Mouse (Mus musculus) kidney, embryonic 16.5 days (tissue): ENCODE results near the gene D6Ertd527e. TPM values are rescaled to one million over a fixed set of nuclear protein-coding genes. Genes with fewer than 3 reads are reported as not detected.

ENCODE experiments used
- ATAC-seq: fragments of 200-750 bp; cut with Nextera tagmentation; 2 replicates; pipeline ENCODE4 v1.8.0; 2017; ENCODE audit warnings: moderate TSS enrichment; ENCODE audit not compliant: low FRiP score, low TSS enrichment
- H3K27ac ChIP-seq: fragments of 300-500 bp; sonication (generic); 2 replicates; pipeline ENCODE4 v1.5.1; 2014; ENCODE audit warnings: low read length
- H3K27me3 ChIP-seq: fragments of 300-500 bp; sonication (generic); 2 replicates; pipeline ENCODE4 v1.6.1; 2014; ENCODE audit warnings: low read length, control low read depth, mixed read lengths; ENCODE audit not compliant: insufficient read depth
- H3K36me3 ChIP-seq: fragments of 300-500 bp; sonication (generic); 2 replicates; pipeline ENCODE4 v1.6.1; 2014; ENCODE audit warnings: low read length, control low read depth, mixed read lengths; ENCODE audit not compliant: insufficient read depth
- H3K4me1 ChIP-seq: fragments of 300-500 bp; sonication (generic); 2 replicates; pipeline ENCODE4 v1.6.1; 2014; ENCODE audit warnings: low read length, control low read depth, mixed read lengths; ENCODE audit not compliant: insufficient read depth
- H3K4me2 ChIP-seq: fragments of 300-500 bp; sonication (generic); replicated peaks from 2 replicates; pipeline ENCODE4 v1.6.1; 2014; ENCODE audit warnings: low read depth, low read length
- H3K4me3 ChIP-seq: fragments of 300-500 bp; sonication (generic); 2 replicates; pipeline ENCODE4 v1.5.1; 2014; ENCODE audit warnings: mild to moderate bottlenecking, low read length
- H3K9ac ChIP-seq: fragments of 300-500 bp; sonication (generic); replicated peaks from 2 replicates; pipeline ENCODE4 v1.6.1; 2014; ENCODE audit warnings: low read length
- H3K9me3 ChIP-seq: fragments of 300-500 bp; sonication (generic); 2 replicates; pipeline ENCODE4 v1.6.1; 2016; ENCODE audit warnings: low read length, control low read depth
- WGBS: fragments of 180-500 bp; shearing (Covaris S2); extraction: QIAGEN DNeasy Blood & Tissue Kit; methylation state at CpG from one replicate; pipeline ENCODE4 v1.1.7; 2014; 5-methylcytosine and 5-hydroxymethylcytosine counted together
- polyA plus RNA-seq: library from polyadenylated mRNA; unstranded; fragments of >200 nt; fragmentation: Nextera tagmentation; extraction: Ambion mirVana; gene quantifications from 2 replicates; pipeline ENCODE4 v1.2.1, GENCODE M21; 2015

The D6Ertd527e gene
- polyA plus RNA-seq, 1 experiment from 2014 or later, result 0.39 TPM

GRCm38 (mm10) chr6:87142239-87142638, 37.7 kb downstream of the D6Ertd527e start:
- H3K36me3 ChIP-seq, result no peaks in the 10 kb centered on the region
- no peak overlapping the region for H3K9ac ChIP-seq
- WGBS, result 79% methylated on average over 5 of the region's 5 CpGs
- H3K4me2 ChIP-seq, result no peak overlapping the region
- H3K27ac ChIP-seq, result no peak overlapping the region
- ATAC-seq, result no peak
- no peaks in the 10 kb centered on the region for H3K9me3 ChIP-seq
- no peak overlapping the region for H3K4me3 ChIP-seq
- H3K27me3 ChIP-seq, result no peaks in the 10 kb centered on the region
- 0 out of 2 replicates have a peak, but pooled peaks cover 3% of the 10 kb centered on the region for H3K4me1 ChIP-seq

- WGBS, result 51% methylated on average over 13 of the region's 13 CpGs
- ATAC-seq, result no peak; the same call in 1 of the 2 replicates
- H3K4me3 ChIP-seq, result no peak overlapping the region
- H3K9me3 ChIP-seq, result no peaks in the 10 kb centered on the region
- no peak overlapping the region for H3K4me2 ChIP-seq
- no peaks in the 10 kb centered on the region for H3K36me3 ChIP-seq
- H3K9ac ChIP-seq, result no peak overlapping the region
- no peak overlapping the region; the same call in 1 of the 2 replicates for H3K27ac ChIP-seq
- H3K27me3 ChIP-seq, result no peaks in the 10 kb centered on the region
- 0 out of 2 replicates have a peak, but pooled peaks cover 3% of the 10 kb centered on the region for H3K4me1 ChIP-seq
These were observed 39.0 kb downstream of the D6Ertd527e start for GRCm38 (mm10) chr6:87143594-87143993.

- no peaks in the 10 kb centered on the region for H3K27me3 ChIP-seq
- no peak overlapping the region for H3K4me3 ChIP-seq
- no peaks in the 10 kb centered on the region for H3K9me3 ChIP-seq
- no peak overlapping the region for H3K9ac ChIP-seq
- 79% methylated on average over 3 of the region's 3 CpGs for WGBS
- 0 out of 2 replicates have a peak, but pooled peaks cover 3% of the 10 kb centered on the region for H3K4me1 ChIP-seq
- ATAC-seq, result no peak
- no peaks in the 10 kb centered on the region for H3K36me3 ChIP-seq
- no peak overlapping the region for H3K4me2 ChIP-seq
- no peak overlapping the region for H3K27ac ChIP-seq
These were observed 43.4 kb downstream of the D6Ertd527e start for GRCm38 (mm10) chr6:87147921-87148320.

- Histone ChIP-seq H3K27me3 (no peaks in the 10 kb centered on the region), H3K36me3 (no peaks in the 10 kb centered on the region), H3K4me2 (no peak overlapping the region), H3K4me3 (no peak overlapping the region), H3K9me3 (no peaks in the 10 kb centered on the region), H3K27ac (no peak overlapping the region), H3K9ac (no peak overlapping the region), H3K4me1 (no peaks in the 10 kb centered on the region)
- 78% methylated on average over 7 of the region's 7 CpGs for WGBS
- ATAC-seq, result no peak
These were observed 45.9 kb downstream of the D6Ertd527e start for GRCm38 (mm10) chr6:87150471-87150870.

GRCm38 (mm10) chr6:87151427-87151826, 46.9 kb downstream of the D6Ertd527e start:
- 84% methylated on average over 8 of the region's 8 CpGs for WGBS

GRCm38 (mm10) chr6:87152461-87153230, 48.1 kb downstream of the D6Ertd527e start:
- Histone ChIP-seq H3K27me3 (no peaks in the 10 kb centered on the region), H3K9me3 (no peaks in the 10 kb centered on the region), H3K4me2 (no peak overlapping the region), H3K9ac (no peak overlapping the region), H3K4me3 (no peak overlapping the region), H3K4me1 (no peaks in the 10 kb centered on the region), H3K27ac (no peak overlapping the region), H3K36me3 (no peaks in the 10 kb centered on the region)
- ATAC-seq, result no peak
- 65% methylated on average over 21 of the region's 21 CpGs for whole genome bisulfite sequencing

More at GRCm38 (mm10) chr6:87151427-87151826, 46.9 kb downstream of the D6Ertd527e start:
- H3K9me3 ChIP-seq, result no peaks in the 10 kb centered on the region
- H3K27me3 ChIP-seq, result no peaks in the 10 kb centered on the region
- no peak overlapping the region for H3K4me2 ChIP-seq
- no peaks in the 10 kb centered on the region for H3K4me1 ChIP-seq
- no peak overlapping the region for H3K27ac ChIP-seq
- ATAC-seq, result no peak
- no peak overlapping the region for H3K4me3 ChIP-seq
- no peak overlapping the region for H3K9ac ChIP-seq
- H3K36me3 ChIP-seq, result no peaks in the 10 kb centered on the region

GRCm38 (mm10) chr6:87153231-87153580, 48.7 kb downstream of the D6Ertd527e start:
- Histone ChIP-seq H3K4me3 (no peak overlapping the region), H3K27me3 (no peaks in the 10 kb centered on the region), H3K9ac (no peak overlapping the region), H3K4me2 (no peak overlapping the region), H3K27ac (no peak overlapping the region), H3K4me1 (no peaks in the 10 kb centered on the region), H3K36me3 (no peaks in the 10 kb centered on the region), H3K9me3 (no peaks in the 10 kb centered on the region)
- WGBS, result 83% methylated on average over 7 of the region's 7 CpGs
- no peak for ATAC-seq

GRCm38 (mm10) chr6:87153836-87154235, 49.3 kb downstream of the D6Ertd527e start:
- Histone ChIP-seq H3K4me2 (no peak overlapping the region), H3K27me3 (no peaks in the 10 kb centered on the region), H3K9me3 (no peaks in the 10 kb centered on the region), H3K27ac (no peak overlapping the region), H3K4me1 (no peaks in the 10 kb centered on the region), H3K9ac (no peak overlapping the region), H3K4me3 (no peak overlapping the region), H3K36me3 (no peaks in the 10 kb centered on the region)
- no peak for ATAC-seq
- 80% methylated on average over 3 of the region's 3 CpGs for WGBS

GRCm38 (mm10) chr6:87158062-87158623, 53.6 kb downstream of the D6Ertd527e start:
- H3K4me2 ChIP-seq, result no peak overlapping the region
- 86% methylated on average over 7 of the region's 7 CpGs for whole genome bisulfite sequencing
- H3K9ac ChIP-seq, result no peak overlapping the region
- no peak overlapping the region for H3K27ac ChIP-seq
- no peaks in the 10 kb centered on the region for H3K36me3 ChIP-seq
- no peaks in the 10 kb centered on the region for H3K27me3 ChIP-seq
- H3K9me3 ChIP-seq, result no peaks in the 10 kb centered on the region
- peaks cover 6% of the 10 kb centered on the region for H3K4me1 ChIP-seq
- ATAC-seq, result no peak
- H3K4me3 ChIP-seq, result no peak overlapping the region

GRCm38 (mm10) chr6:87160196-87160595, 55.6 kb downstream of the D6Ertd527e start:
- H3K9ac ChIP-seq, result no peak overlapping the region
- peaks cover 6% of the 10 kb centered on the region for H3K4me1 ChIP-seq
- no peak overlapping the region for H3K4me2 ChIP-seq
- no peaks in the 10 kb centered on the region for H3K27me3 ChIP-seq
- H3K36me3 ChIP-seq, result no peaks in the 10 kb centered on the region
- no peak for ATAC-seq
- no peak overlapping the region for H3K27ac ChIP-seq
- WGBS, result 51% methylated on average over 5 of the region's 5 CpGs
- H3K4me3 ChIP-seq, result no peak overlapping the region
- H3K9me3 ChIP-seq, result no peaks in the 10 kb centered on the region
